Mouse (Mus musculus) v-Abl transformed pro-B cells (cell line): ENCODE results near the gene Pank1.

Source experiments
- in situ Hi-C, 2 experiments: fragments of 400-800 bp; cut with MboI; formaldehyde crosslinking; loops; one replicate each; pipeline ENCODE4 v1.15.1; 2025; ENCODE audit not compliant: unreplicated experiment in 2 of 2

Pank1 gene

GRCm38 (mm10) chr19:34883526-34884224 lies 4.4 kb upstream of the Pank1 start:
- in situ Hi-C loops = loop anchor here (25.0 kb wide), 2 partner anchors 196 to 546 kb away; no protein-coding TSS in a partner anchor

- in situ Hi-C loops = loop anchor here (25.0 kb wide), 2 partner anchors 195 to 545 kb away; no protein-coding TSS in a partner anchor
Observed at GRCm38 (mm10) chr19:34882443-34882842, 3.2 kb upstream of the Pank1 start.

GRCm38 (mm10) chr19:34881160-34881559 lies 1.9 kb upstream of the Pank1 start:
- in situ Hi-C loops = loop anchor here (25.0 kb wide), 2 partner anchors 194 to 544 kb away; no protein-coding TSS in a partner anchor

DNA sequence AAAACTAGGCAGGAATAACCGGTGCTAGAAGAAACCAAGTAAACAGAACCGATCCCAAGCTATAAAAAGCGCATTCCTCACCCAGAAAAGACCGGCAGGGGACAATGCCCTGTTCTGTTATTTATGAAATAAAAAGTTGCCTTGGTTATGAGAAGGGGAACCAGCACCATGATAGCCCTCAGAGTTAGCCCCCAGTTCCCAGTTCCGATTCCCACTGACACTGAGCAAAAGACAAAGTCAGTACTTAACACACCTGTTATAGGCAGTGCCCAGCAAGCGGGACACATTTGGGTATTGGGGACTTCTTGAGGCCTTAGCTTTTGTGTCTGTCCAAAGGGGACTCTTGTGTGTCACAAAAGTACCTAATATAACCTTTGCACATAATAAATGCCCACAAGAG lies 369 bp upstream of the Pank1 start:
- in situ Hi-C loops = loop anchor here (25.0 kb wide), 2 partner anchors 192 to 542 kb away; no protein-coding TSS in a partner anchor

DNA sequence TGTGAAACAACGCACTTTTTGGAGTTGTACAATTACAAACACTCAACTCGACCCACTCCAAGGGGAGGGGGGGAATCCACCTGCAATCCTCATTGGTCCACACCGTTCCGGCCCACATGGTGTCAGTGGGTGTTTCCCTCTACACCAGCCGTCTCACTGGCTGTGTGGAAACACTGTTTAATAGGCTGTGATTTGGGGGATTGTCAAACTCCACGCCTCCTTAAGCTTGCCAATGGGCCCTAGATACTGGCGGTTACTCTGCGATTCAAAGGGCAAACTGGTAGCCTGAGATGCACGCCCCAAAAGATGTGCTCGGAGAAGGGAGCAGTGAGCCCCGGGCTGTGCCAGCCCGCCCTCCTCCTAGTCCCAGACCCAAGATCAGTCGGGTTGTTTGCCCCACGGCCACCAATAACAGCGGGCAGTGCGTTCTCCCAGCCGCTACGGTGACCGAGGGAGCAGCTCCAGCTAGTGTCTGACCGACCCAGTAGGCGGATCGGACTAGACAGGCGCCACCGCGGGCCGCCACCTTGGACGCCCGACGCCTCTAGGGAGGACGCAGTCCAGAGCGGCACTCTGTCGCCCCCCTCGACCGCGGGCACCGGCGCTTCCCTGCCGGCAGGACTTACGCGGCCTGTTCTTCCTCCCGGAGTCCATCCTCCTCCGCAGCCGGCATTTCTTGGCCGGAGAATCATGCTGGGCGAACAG lies 1.2 kb downstream of the Pank1 start:
- in situ Hi-C loops = loop anchor here (25.0 kb wide), 2 partner anchors 191 to 541 kb away; no protein-coding TSS in a partner anchor

- in situ Hi-C loops = loop anchor here (25.0 kb wide), 2 partner anchors 189 to 539 kb away; no protein-coding TSS in a partner anchor
Observed at GRCm38 (mm10) chr19:34876676-34877075, 2.6 kb downstream of the Pank1 start.

- in situ Hi-C loops = no loop called here
Observed at GRCm38 (mm10) chr19:34869375-34869774, 9.9 kb downstream of the Pank1 start.

DNA sequence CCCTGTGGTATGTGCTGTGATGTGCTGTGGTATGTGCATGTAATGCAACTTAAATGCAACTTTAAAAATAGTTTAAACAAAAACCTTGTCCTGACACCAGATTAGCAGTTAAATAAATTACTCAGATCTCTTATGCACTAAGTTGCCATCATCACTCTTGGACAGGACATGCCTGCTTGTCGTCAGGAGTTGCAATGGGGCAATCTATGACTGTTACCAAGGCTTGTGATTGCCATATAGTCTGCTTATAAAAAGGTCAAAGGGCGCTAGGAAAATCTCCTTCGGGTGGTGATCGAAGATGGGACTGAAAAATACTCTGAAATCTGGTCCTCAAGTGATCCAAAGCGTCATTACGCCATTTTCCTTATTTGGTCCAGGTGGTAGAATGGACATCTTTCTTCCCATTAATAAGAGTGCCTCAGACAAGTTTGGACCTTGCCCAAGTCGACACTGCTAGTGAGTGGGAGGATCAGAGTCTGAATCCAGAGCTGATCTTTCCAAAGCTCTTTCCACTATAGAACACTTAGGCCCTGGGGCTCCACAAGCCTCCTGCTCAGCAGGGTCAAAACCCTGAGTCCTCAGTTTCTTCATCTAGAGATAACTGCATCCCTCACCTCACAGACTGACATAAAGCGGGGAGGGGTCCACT lies 11.0 kb downstream of the Pank1 start:
- in situ Hi-C loops = no loop called here

- in situ Hi-C loops = no loop called here
Observed at GRCm38 (mm10) chr19:34863737-34864136, 15.5 kb downstream of the Pank1 start.

GRCm38 (mm10) chr19:34856021-34856651 lies 23.1 kb downstream of the Pank1 start:
- in situ Hi-C loops = no loop called here

GRCm38 (mm10) chr19:34851161-34851560 lies 28.1 kb downstream of the Pank1 start:
- in situ Hi-C loops = no loop called here

- in situ Hi-C loops = no loop called here
Observed at GRCm38 (mm10) chr19:34849426-34849825, 29.8 kb downstream of the Pank1 start.

- in situ Hi-C loops = no loop called here
Observed at GRCm38 (mm10) chr19:34848164-34848563, 31.1 kb downstream of the Pank1 start.

DNA sequence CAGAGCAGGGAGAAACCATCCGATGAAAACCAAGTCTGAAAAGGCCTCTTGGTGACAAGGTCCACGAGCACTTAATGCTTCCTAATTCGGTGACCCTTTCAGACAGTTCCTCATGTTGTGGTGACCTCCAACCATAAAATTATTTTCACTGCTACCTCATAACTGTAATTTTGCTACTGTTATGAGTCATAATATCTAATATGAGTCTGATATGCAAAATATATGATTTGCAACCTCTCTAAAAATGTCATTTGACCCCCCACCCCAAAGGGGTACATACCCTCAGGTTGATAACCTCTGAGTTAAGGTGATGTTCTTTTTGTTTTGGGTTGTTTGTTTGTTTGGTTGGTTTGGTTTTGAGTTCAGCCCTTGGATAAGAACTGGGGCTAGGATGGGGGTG lies 32.2 kb downstream of the Pank1 start:
- in situ Hi-C loops = no loop called here

DNA sequence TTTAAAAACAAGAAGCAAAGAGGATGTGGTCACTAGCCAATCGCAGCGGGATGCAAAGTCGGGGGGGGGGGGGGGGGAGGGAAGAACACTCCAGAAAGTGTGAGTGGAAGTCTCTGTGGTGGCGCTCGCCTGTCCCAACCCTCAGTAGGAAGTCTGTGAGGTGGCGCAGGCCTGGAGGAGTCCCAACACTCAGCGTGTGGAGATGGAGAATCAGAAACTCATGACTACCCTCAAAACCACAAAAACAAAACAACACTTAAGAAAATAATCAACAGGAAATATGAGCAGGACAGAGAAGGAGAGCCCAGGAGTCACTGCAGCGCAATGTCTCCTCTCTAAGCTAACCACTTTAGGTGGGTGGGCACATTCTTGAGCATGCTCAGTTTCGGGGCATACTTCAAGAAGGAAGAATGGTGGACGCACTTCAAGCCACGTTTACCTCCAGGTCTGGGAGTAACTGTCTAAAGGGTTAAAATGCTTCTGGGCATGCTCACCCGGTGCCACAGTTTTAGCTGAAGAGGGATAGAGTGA lies 32.7 kb downstream of the Pank1 start:
- in situ Hi-C loops = no loop called here

GRCm38 (mm10) chr19:34846005-34846404 lies 33.2 kb downstream of the Pank1 start:
- in situ Hi-C loops = no loop called here

- in situ Hi-C loops = no loop called here
Observed at GRCm38 (mm10) chr19:34845331-34845730, 33.9 kb downstream of the Pank1 start.

DNA sequence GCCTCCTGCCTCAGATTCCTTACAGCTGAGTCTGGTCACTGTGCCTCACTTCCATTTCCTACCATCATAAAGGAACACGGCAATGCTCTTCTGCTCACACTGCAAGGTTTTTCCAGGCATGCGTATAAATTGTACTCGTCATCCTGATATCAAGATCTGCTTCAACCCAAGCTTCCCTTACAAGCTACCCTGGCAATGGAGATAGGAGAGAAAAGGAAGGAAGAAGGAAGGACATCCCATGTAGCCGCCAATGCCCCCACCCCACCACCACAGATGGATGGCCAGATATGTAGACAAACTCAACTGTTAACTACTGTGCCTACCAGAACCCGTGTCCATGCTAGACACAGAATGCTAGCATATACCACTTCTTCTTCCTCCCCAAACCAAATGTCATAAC lies 34.5 kb downstream of the Pank1 start:
- in situ Hi-C loops = no loop called here

GRCm38 (mm10) chr19:34844047-34844446 lies 35.2 kb downstream of the Pank1 start:
- in situ Hi-C loops = no loop called here

GRCm38 (mm10) chr19:34841719-34842506 lies 37.3 kb downstream of the Pank1 start:
- in situ Hi-C loops = no loop called here
